Mouse (Mus musculus) forebrain, embryonic 11.5 days (tissue): ENCODE measurements around the gene Gm28047. TPM values are rescaled to one million over a fixed set of nuclear protein-coding genes. Genes with fewer than 3 reads are reported as not detected.

Experiments
- ATAC-seq: fragments of 200-750 bp; cut with Nextera tagmentation; replicated peaks from 2 replicates; pipeline ENCODE4 v1.8.0; 2017; ENCODE audit warnings: moderate TSS enrichment; ENCODE audit not compliant: low FRiP score
- DNase-seq: peaks from one replicate; pipeline ENCODE4 v3.0.0-alpha.2; 2017; ENCODE audit warnings: low spot score
- H3K27ac ChIP-seq: fragments of 300-500 bp; sonication (generic); 2 replicates; pipeline ENCODE4 v1.5.1; 2014; ENCODE audit warnings: low read depth, low read length
- H3K27me3 ChIP-seq: fragments of 300-500 bp; sonication (generic); 2 replicates; pipeline ENCODE4 v1.6.1; 2014; ENCODE audit warnings: mild to moderate bottlenecking, low read length, mixed read lengths; ENCODE audit not compliant: control insufficient read depth, insufficient read depth
- H3K36me3 ChIP-seq: fragments of 300-500 bp; sonication (generic); 2 replicates; pipeline ENCODE4 v1.6.1; 2014; ENCODE audit warnings: mild to moderate bottlenecking, low read length, moderate library complexity, mixed read lengths; ENCODE audit not compliant: control insufficient read depth, insufficient read depth
- H3K4me1 ChIP-seq: fragments of 300-500 bp; sonication (generic); replicated peaks from 2 replicates; pipeline ENCODE4 v1.6.1; 2014; ENCODE audit warnings: low read length, mixed read lengths; ENCODE audit not compliant: control insufficient read depth, insufficient read depth
- H3K4me2 ChIP-seq: fragments of 300-500 bp; sonication (generic); 2 replicates; pipeline ENCODE4 v1.6.1; 2014; ENCODE audit warnings: low read depth, mild to moderate bottlenecking, low read length, moderate library complexity, mixed read lengths; ENCODE audit not compliant: severe bottlenecking
- H3K4me3 ChIP-seq: fragments of 300-500 bp; sonication (generic); 2 replicates; pipeline ENCODE4 v1.5.1; 2014; ENCODE audit warnings: low read depth, low read length
- H3K9ac ChIP-seq: fragments of 300-500 bp; sonication (generic); 2 replicates; pipeline ENCODE4 v1.6.1; 2014; ENCODE audit warnings: low read length
- H3K9me3 ChIP-seq: fragments of 300-500 bp; sonication (generic); 2 replicates; pipeline ENCODE4 v1.6.1; 2016; ENCODE audit warnings: low read length, mixed read lengths; ENCODE audit not compliant: control insufficient read depth
- WGBS: fragments of 180-500 bp; shearing (Covaris S2); extraction: QIAGEN DNeasy Blood & Tissue Kit; methylation state at CpG from one replicate; pipeline ENCODE4 v1.1.7; 2014; 5-methylcytosine and 5-hydroxymethylcytosine counted together
- polyA plus RNA-seq: library from polyadenylated mRNA; unstranded; fragments of >200 nt; fragmentation: Nextera tagmentation; extraction: Ambion mirVana; gene quantifications from 2 replicates; pipeline ENCODE4 v1.2.1, GENCODE M21; 2014

Gm28047 gene
- 0.37 TPM in 1 of 2 replicates, not detected in the other for polyA plus RNA-seq

DNA sequence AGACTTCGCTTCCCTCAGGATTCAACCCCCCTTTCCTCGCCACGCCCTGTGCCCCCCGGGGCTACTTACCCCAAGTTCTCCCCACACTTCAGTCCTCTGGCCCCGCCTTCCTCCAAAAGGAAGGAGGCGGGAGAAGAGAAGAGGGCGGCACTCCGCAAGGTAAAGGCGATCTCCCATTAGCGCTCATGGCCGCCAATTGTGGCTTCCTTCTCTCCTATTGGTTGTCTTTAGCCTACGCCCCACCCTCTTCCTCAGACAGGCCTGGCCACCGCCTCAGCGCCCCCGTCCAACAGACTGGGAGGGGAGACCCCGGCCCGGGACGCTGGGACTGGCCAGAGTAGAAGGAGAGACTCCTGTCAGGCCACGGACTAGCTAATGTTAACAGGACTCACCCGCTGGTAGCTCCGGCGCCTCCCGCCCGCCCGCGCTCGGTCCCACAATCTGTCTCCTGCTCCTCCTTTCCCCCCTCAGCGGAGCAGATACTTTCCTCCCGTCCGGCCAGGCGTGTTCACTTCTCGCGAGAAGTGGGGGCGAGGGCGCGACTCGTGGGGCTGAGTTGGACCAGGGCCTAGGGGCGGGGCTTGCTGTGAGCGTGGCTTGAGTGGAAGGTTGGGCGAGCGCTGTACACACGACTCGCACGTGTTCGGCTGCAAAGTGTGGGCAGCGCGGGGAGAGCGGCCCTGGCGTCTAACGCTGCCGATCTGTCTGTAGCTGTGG, at the start of gene Gm28047, which contains the start of gene Atf7:
Gene Gm28047, minus strand, starts transcription at position 98 of the 717 bp plus-strand sequence.
Gene Atf7, minus strand, starts transcription at position 495 of the 717 bp plus-strand sequence.
- ATAC-seq, result peak; percentile 99
- peak; percentile 100 for DNase-seq
- H3K4me3 ChIP-seq, result peak within 1 kb of the TSS; percentile 67
- no peaks in the 10 kb centered on the region for H3K27me3 ChIP-seq
- H3K9ac ChIP-seq, result peak within 1 kb of the TSS; percentile 84
- H3K4me1 ChIP-seq, result peaks cover 5% of the 10 kb centered on the region; the same call in 1 of the 2 replicates
- WGBS, result under 1% methylated on average over 51 of the region's 51 CpGs
- peak within 1 kb of the TSS; percentile 93 for H3K27ac ChIP-seq
- peak within 1 kb of the TSS; percentile 89 for H3K4me2 ChIP-seq
- no peaks in the 10 kb centered on the region for H3K36me3 ChIP-seq
- H3K9me3 ChIP-seq, result no peaks in the 10 kb centered on the region

DNA sequence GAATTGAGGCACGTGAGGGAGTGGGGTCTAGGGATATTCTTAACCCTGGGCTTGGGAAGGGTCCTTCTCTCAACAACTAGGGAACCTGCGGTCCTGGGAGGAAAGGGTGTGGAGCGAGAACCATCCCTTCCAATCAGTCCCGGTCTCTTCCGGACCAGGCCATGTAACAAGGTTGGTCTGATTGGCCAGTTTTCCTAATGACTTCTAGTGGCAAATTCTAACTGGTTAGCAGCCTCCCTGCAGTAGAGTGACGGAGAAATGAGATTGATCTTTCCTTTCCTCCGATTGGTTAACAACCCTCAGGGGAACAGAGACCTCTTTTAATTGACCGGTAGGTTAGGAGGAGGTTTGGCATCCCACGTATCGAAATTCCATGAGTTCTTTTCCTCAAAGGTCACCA, 48.7 kb upstream of the Gm28047 start:
- H3K4me3 ChIP-seq, result peak overlapping the region; percentile 43; the same call in 1 of the 2 replicates
- no peaks in the 10 kb centered on the region for H3K36me3 ChIP-seq
- 4% methylated on average over 10 of the region's 10 CpGs for WGBS
- H3K9ac ChIP-seq, result peak overlapping the region; percentile 92; the same call in 1 of the 2 replicates
- peak overlapping the region; percentile 99 for H3K27ac ChIP-seq
- ATAC-seq (peak; percentile 62), DNase-seq (peak; percentile 71)
- peak overlapping the region; percentile 78; the same call in 1 of the 2 replicates for H3K4me2 ChIP-seq
- H3K27me3 ChIP-seq, result no peaks in the 10 kb centered on the region
- H3K9me3 ChIP-seq, result no peaks in the 10 kb centered on the region
- peaks cover 15% of the 10 kb centered on the region for H3K4me1 ChIP-seq

DNA sequence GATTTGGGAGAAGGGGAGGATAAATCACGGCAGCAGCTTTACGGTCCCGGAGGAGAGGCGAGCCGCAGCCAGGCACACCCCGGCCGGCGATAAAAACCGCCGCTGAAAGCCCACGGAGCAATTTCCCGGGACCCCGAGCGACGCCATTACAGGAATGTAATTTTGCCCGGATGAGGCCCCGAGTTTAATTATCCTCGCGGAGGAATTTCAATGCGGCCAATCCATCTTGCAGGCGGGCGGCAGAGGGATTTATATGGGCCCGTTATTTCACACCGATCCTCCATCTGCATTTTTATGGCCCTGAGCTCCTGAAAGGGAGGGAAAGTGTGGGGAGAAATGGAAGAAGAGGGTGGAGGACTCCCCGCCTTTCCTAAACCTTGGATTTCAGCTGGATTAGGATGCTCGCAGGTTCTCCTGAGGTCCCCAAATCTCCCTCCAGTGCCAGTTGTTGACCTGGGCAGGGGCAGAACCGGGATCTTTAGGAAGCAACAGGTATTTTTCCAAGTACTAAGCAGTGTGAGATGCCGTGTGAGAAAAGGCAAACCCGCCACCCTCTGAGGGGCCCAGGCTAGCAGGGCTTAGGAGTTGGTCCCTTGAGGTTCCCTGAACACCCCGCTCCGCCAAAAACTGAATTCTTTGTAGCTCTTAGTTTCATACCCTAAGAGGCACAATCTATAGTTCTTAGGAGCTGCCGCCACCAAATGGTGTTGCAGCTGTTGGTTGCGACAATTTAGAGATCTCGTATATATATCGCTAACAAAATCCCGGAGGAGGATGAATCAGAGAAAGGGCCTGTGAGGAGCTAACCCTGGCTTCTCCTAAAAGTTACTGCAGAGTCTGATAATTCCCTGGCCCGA, 47.6 kb upstream of the Gm28047 start, which contains the start of gene Atp5g2:
Gene Atp5g2, minus strand, starts transcription at position 138 of the 857 bp plus-strand sequence.
- ATAC-seq (0 out of 2 replicates have a peak, but pooled peaks have one; percentile 0), DNase-seq (peak; percentile 65)
- peaks cover 15% of the 10 kb centered on the region for H3K4me1 ChIP-seq

DNA sequence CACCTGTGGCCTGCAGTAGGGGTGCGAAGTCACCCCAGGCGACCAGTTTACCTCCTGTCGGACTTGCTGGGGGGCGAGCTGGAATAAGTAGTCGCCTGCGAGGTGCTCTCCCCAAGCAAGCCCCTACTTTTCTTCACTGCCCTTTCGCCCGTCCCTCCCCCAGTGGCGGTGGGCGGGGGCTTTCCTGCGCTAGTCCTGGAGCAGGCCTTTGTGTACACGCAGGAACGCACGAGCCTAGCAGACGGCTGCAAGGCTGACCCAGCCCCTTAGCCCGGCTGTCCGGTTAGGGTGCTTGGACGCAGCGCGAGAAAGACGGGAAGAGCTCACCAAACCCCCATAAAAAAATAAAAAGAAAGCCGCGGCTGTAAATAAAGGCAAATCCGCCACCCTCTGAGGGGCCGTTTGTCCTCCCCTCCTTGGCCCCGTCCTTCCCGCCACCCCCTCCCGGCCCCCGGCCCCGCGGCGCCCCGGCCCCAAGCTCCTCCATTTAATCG, 46.9 kb upstream of the Gm28047 start:
- Histone ChIP-seq H3K36me3 (no peaks in the 10 kb centered on the region; the same call in none of the 2 replicates), H3K4me1 (peaks cover 15% of the 10 kb centered on the region), H3K9me3 (no peaks in the 10 kb centered on the region), H3K4me2 (peak overlapping the region; percentile 78), H3K4me3 (peak overlapping the region; percentile 43), H3K9ac (peak overlapping the region; percentile 92), H3K27ac (peak overlapping the region; percentile 99), H3K27me3 (no peaks in the 10 kb centered on the region)
- whole genome bisulfite sequencing, result under 1% methylated on average over 33 of the region's 34 CpGs
- peak; percentile 76 for ATAC-seq
- DNase-seq, result peak; percentile 93

More for the DNA sequence above, 47.6 kb upstream of the Gm28047 start, which contains the start of gene Atp5g2:
- Histone ChIP-seq H3K27ac (peak within 1 kb of the TSS; percentile 99), H3K4me2 (peak within 1 kb of the TSS; percentile 78), H3K9ac (peak within 1 kb of the TSS; percentile 92), H3K4me3 (peak within 1 kb of the TSS; percentile 43), H3K27me3 (no peaks in the 10 kb centered on the region), H3K9me3 (no peaks in the 10 kb centered on the region), H3K36me3 (no peaks in the 10 kb centered on the region)
- WGBS, result 3% methylated on average over 37 of the region's 37 CpGs

DNA sequence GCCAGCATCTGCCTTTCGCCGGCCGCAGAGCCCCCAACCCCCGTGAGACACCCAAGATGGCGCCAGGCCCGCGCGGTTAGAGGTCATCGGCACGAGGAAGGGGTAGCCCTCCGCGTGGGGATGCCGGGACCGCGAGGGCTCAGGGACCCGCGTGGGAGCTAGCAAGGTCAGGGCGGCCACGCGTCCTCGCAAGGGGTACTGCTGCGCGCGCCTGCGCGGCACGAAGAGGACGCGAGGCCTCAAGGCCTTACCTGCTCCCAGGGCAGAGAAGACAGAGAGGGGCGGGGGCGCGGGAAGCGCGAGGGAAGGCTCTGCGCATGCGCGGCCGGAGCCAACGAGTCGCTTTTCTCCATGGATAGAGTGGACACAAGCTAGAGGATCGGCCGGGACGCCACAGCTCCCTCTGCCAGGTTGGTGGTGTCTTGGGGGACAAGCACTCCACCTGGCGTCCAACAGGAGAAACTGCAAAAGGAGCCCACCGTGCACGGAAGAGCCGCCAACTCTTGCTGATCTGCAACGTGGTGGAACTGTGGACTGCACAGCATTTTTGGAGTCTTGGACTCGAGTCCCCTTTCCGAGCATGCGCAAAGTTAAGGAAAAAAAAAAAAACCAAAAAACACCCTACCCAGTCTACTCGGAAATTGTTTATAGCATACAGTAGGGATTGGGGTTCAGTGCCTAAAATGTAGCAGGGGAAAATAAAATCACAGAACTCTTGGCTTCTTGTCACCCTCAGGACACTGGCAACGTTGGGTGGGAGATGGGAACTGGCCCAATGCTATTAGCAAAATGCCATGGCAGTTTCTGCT, 46.1 kb upstream of the Gm28047 start:
- H3K4me3 ChIP-seq, result peak overlapping the region; percentile 75
- under 1% methylated on average over 47 of the region's 53 CpGs for WGBS
- peak overlapping the region; percentile 98 for H3K9ac ChIP-seq
- H3K4me1 ChIP-seq, result peaks cover 15% of the 10 kb centered on the region
- peak overlapping the region; percentile 99 for H3K27ac ChIP-seq
- H3K9me3 ChIP-seq, result no peaks in the 10 kb centered on the region
- no peaks in the 10 kb centered on the region; the same call in none of the 2 replicates for H3K36me3 ChIP-seq
- H3K27me3 ChIP-seq, result no peaks in the 10 kb centered on the region
- peak; percentile 100 for DNase-seq
- ATAC-seq, result peak; percentile 89
- H3K4me2 ChIP-seq, result peak overlapping the region; percentile 89

DNA sequence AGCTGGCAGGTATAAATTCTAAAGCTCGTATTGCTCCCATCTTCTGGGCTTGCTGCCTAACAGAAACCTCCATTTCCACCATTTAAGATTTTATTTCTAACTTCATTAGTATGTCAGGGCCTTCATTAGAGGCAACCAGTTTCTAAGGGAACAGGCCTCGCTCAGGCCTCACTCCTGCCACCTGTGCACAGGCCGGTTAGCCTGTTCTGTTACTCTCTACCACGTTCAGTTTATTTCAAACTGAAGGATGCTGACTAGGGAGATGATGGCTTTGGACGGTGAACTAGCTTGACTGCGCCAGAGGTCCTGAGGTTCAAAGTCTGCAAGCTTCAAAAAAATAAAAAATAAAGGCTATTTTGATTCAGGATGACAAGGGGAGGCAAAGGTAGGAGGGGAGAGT, 45.4 kb upstream of the Gm28047 start:
- Histone ChIP-seq H3K4me1 (peaks cover 15% of the 10 kb centered on the region), H3K4me2 (peak overlapping the region; percentile 89), H3K4me3 (peak overlapping the region; percentile 75), H3K27ac (peak overlapping the region; percentile 77), H3K9me3 (no peaks in the 10 kb centered on the region), H3K9ac (peak overlapping the region; percentile 98), H3K36me3 (no peaks in the 10 kb centered on the region; the same call in none of the 2 replicates), H3K27me3 (no peaks in the 10 kb centered on the region)
- ATAC-seq (no peak), DNase-seq (peak; percentile 55)
- WGBS, result 13% methylated on average over 6 of the region's 6 CpGs

DNA sequence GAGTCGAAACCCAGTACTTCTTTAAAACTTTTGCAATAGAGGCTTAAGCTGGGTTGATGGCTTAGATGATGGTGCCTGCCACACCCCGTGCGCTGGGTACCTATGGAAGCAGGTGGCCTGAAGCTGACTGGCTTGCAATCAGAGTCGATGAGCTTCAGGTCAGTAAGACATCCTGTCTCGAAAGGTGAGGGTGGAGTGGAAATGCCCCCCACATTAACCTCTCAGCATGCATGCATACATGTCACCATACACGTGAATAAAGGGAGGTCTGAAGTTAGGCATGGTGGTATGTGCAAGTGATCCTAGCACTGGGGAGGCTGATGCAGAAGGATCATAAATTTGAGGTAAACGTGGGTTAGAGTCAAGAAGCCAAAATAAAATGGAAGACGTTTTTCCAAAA, 44.7 kb upstream of the Gm28047 start:
- Histone ChIP-seq H3K27ac (no peak overlapping the region), H3K9ac (peak overlapping the region; percentile 98; the same call in 1 of the 2 replicates), H3K9me3 (no peaks in the 10 kb centered on the region), H3K36me3 (no peaks in the 10 kb centered on the region; the same call in none of the 2 replicates), H3K4me2 (peak overlapping the region; percentile 89; the same call in 1 of the 2 replicates), H3K4me3 (no peak overlapping the region), H3K27me3 (no peaks in the 10 kb centered on the region), H3K4me1 (peaks cover 15% of the 10 kb centered on the region)
- DNase-seq (no peak), ATAC-seq (no peak)
- WGBS, result 88% methylated on average over 8 of the region's 8 CpGs
